Mouse (Mus musculus): Measurements from ENCODE around the gene Gm49450. TPM values are rescaled to one million over a fixed set of nuclear protein-coding genes. Genes with fewer than 3 reads are reported as not detected.
A peak's percentile ranks its signal among the peaks of the same experiment; 100 is the strongest.

Gm49450 gene
- total and polyA plus RNA-seq, 3 experiments: 26.2 TPM; not detected in 2

- no peaks in the 10 kb centered on the region for H3K27me3 ChIP-seq (ENCODE audit: control insufficient read depth, insufficient read depth, low read length)
- H3K4me1 ChIP-seq (ENCODE audit: control insufficient read depth, insufficient read depth, low read length): peaks cover 11% of the 10 kb centered on the region
- no peaks in the 10 kb centered on the region; the same call in 1 of the 2 replicates for H3K36me3 ChIP-seq (ENCODE audit: control insufficient read depth, insufficient read depth, low read length)
- no peaks in the 10 kb centered on the region for H3K79me2 ChIP-seq (replicated peaks; ENCODE audit: control insufficient read depth, insufficient read depth, low read length)
- H3K27ac ChIP-seq: peak overlapping the region; percentile 49; the same call in 1 of the 2 replicates
- intact Hi-C loops (cut with DNase I): loop anchor here (2.0 kb wide), 1 partner anchor 39 kb away; the partner anchor contains the start of genes Gm49450 and Tuba1a
- 60% methylated on average over 9 of the region's 9 CpGs for WGBS
- TF ChIP-seq POLR2A (IDR thresholded peaks at IDR 0.05; ENCODE audit: insufficient read depth, low read depth, low read length) (no peak), CTCF (IDR thresholded peaks at IDR 0.05) (no peak), EP300 (IDR thresholded peaks at IDR 0.05; ENCODE audit: insufficient read depth, low read depth, low read length) (no peak)
- no peak overlapping the region for H3K9ac ChIP-seq (ENCODE audit: low read depth, low read length)
- H3K4me3 ChIP-seq: no peak overlapping the region
- DNase-seq: no peak
These were observed 38.2 kb upstream of the Gm49450 start for GRCm38 (mm10) chr15:98991540-98992050.

DNA sequence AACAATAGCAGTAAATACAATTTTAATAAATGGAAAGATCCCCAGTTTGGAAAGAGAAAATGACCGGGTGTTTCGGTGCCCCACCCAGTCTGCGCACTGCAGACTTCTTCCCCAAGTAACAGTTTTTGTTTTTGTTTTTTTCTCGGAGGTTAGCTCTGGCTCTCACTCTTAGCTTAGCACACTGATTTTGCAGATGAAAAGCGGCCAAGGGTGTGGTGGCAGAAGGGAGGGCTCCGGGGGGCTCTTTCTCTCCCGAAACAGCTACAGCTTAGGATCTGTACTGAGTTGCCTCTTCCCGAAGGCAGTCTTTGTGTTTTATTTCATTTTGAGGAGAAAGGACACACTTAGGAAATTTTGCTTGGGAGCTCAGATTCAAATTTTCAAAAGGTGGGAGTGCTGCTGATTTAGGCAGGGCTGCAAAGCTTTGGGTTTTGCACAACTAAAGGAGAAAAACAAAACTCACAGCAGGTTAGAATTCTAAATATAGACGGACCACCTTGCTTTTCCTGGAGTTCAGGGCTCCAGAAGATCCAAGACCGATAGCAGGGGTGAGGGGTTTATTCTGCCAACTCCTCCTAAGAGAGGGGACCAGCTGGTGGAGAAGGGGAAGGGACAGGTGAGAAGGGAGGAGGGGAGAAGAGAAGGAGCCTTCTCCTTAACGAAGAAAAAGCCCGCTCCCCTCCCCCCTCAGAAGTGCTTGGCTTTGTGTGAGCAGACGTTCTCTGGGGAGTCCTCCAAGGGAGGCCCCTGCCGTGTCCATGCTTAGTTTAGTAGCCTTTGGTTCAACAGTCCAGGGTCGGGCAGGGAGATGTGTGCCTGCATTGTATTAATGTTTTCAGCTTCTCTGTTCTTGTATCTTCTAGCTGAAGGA is 37.6 kb upstream of the Gm49450 start:
- H3K4me1 ChIP-seq (ENCODE audit: control insufficient read depth, insufficient read depth, low read length): peaks cover 12% of the 10 kb centered on the region
- no peaks in the 10 kb centered on the region for H3K79me2 ChIP-seq (replicated peaks; ENCODE audit: control insufficient read depth, insufficient read depth, low read length)
- H3K9ac ChIP-seq (ENCODE audit: low read depth, low read length): peak overlapping the region; percentile 12; the same call in 1 of the 2 replicates
- H3K27ac ChIP-seq: peak overlapping the region; percentile 49
- WGBS: 45% methylated on average over 15 of the region's 15 CpGs
- no peak overlapping the region for H3K4me3 ChIP-seq
- no peaks in the 10 kb centered on the region for H3K27me3 ChIP-seq (ENCODE audit: control insufficient read depth, insufficient read depth, low read length)
- intact Hi-C loops (cut with DNase I): no loop called here
- TF ChIP-seq CTCF (IDR thresholded peaks at IDR 0.05) (no peak), POLR2A (IDR thresholded peaks at IDR 0.05; ENCODE audit: insufficient read depth, low read depth, low read length) (0 out of 2 replicates have a peak, but pooled peaks have one; percentile 15)
- peak in 1 of 2 experiments; percentile 29 for DNase-seq
- H3K36me3 ChIP-seq (ENCODE audit: control insufficient read depth, insufficient read depth, low read length): no peaks in the 10 kb centered on the region; the same call in 1 of the 2 replicates

GRCm38 (mm10) chr15:98989701-98990430 is 36.5 kb upstream of the Gm49450 start:
- Histone ChIP-seq H3K4me3 (no peak overlapping the region), H3K79me2 (replicated peaks; ENCODE audit: control insufficient read depth, insufficient read depth, low read length) (no peaks in the 10 kb centered on the region), H3K36me3 (ENCODE audit: control insufficient read depth, insufficient read depth, low read length) (no peaks in the 10 kb centered on the region; the same call in 1 of the 2 replicates), H3K9ac (ENCODE audit: low read depth, low read length) (no peak overlapping the region), H3K27me3 (ENCODE audit: control insufficient read depth, insufficient read depth, low read length) (no peaks in the 10 kb centered on the region), H3K27ac (peak overlapping the region; percentile 49; the same call in 1 of the 2 replicates), H3K4me1 (ENCODE audit: control insufficient read depth, insufficient read depth, low read length) (peaks cover 12% of the 10 kb centered on the region)
- WGBS: 45% methylated on average over 11 of the region's 12 CpGs
- TF ChIP-seq CTCF (IDR thresholded peaks at IDR 0.05) (no peak), EP300 (IDR thresholded peaks at IDR 0.05; ENCODE audit: insufficient read depth, low read depth, low read length) (no peak), POLR2A (IDR thresholded peaks at IDR 0.05; ENCODE audit: insufficient read depth, low read depth, low read length) (no peak)
- intact Hi-C loops (cut with DNase I): no loop called here
- no peak for DNase-seq

- H3K27me3 ChIP-seq (ENCODE audit: control insufficient read depth, insufficient read depth, low read length): no peaks in the 10 kb centered on the region
- no peaks in the 10 kb centered on the region; the same call in 1 of the 2 replicates for H3K36me3 ChIP-seq (ENCODE audit: control insufficient read depth, insufficient read depth, low read length)
- H3K9ac ChIP-seq (ENCODE audit: low read depth, low read length): no peak overlapping the region
- intact Hi-C loops (cut with DNase I): no loop called here
- H3K4me1 ChIP-seq (ENCODE audit: control insufficient read depth, insufficient read depth, low read length): peaks cover 12% of the 10 kb centered on the region
- TF ChIP-seq POLR2A (IDR thresholded peaks at IDR 0.05; ENCODE audit: insufficient read depth, low read depth, low read length) (no peak), CTCF (IDR thresholded peaks at IDR 0.05) (no peak), EP300 (IDR thresholded peaks at IDR 0.05; ENCODE audit: insufficient read depth, low read depth, low read length) (no peak)
- no peak overlapping the region for H3K4me3 ChIP-seq
- H3K27ac ChIP-seq: no peak overlapping the region
- H3K79me2 ChIP-seq (replicated peaks; ENCODE audit: control insufficient read depth, insufficient read depth, low read length): no peaks in the 10 kb centered on the region
- DNase-seq: no peak
- WGBS: 69% methylated on average over 3 of the region's 3 CpGs
These were observed 35.4 kb upstream of the Gm49450 start for GRCm38 (mm10) chr15:98988787-98989186.

- no peak for DNase-seq
- no peaks in the 10 kb centered on the region for H3K79me2 ChIP-seq (replicated peaks; ENCODE audit: control insufficient read depth, insufficient read depth, low read length)
- H3K27me3 ChIP-seq (ENCODE audit: control insufficient read depth, insufficient read depth, low read length): no peaks in the 10 kb centered on the region
- H3K4me1 ChIP-seq (ENCODE audit: control insufficient read depth, insufficient read depth, low read length): peaks cover 11% of the 10 kb centered on the region
- TF ChIP-seq POLR2A (IDR thresholded peaks at IDR 0.05; ENCODE audit: insufficient read depth, low read depth, low read length) (no peak), EP300 (IDR thresholded peaks at IDR 0.05; ENCODE audit: insufficient read depth, low read depth, low read length) (no peak), CTCF (IDR thresholded peaks at IDR 0.05) (no peak)
- H3K36me3 ChIP-seq (ENCODE audit: control insufficient read depth, insufficient read depth, low read length): no peaks in the 10 kb centered on the region; the same call in 1 of the 2 replicates
- H3K9ac ChIP-seq (ENCODE audit: low read depth, low read length): no peak overlapping the region
- peak overlapping the region; percentile 97 for H3K27ac ChIP-seq
- WGBS: 62% methylated on average over 8 of the region's 8 CpGs
- intact Hi-C loops (cut with DNase I): no loop called here
- H3K4me3 ChIP-seq: no peak overlapping the region
These were observed 34.4 kb upstream of the Gm49450 start for GRCm38 (mm10) chr15:98987661-98988181.
